Comparison of ENCODE assay signal across 9 mouse cellular contexts in genomic region chr14:56402311-56403071, GRCm38 (mm10). TPM values are rescaled to one million over a fixed set of nuclear protein-coding genes. Genes with fewer than 3 reads are reported as not detected.
A peak's percentile ranks its signal among the peaks of the same experiment; 100 is the strongest.
DNase-seq lines count a peak whose midpoint lies in the region; ATAC-seq lines count a peak whose summit lies in the region.
"Had no signal": no experiment of that assay in that cellular context is flagged by ENCODE, and none has a peak within 500 bp of the region (broad histone marks: within the 10 kb centered on the region; RNA-seq: fewer than 3 reads in every experiment).

Gene Rnf17, plus strand, starts transcription at chr14:56402581.

- no peak within 1 kb of the TSS for H3K9ac ChIP-seq in embryonic facial prominence, embryonic 15.5 days
- H3K9ac ChIP-seq in liver, embryonic 12.5 days, result no peak within 1 kb of the TSS; the same call in 1 of the 2 replicates

- H3K4me3 ChIP-seq in embryonic facial prominence, embryonic 15.5 days (replicated peaks), result 0 out of 2 replicates have a peak within 1 kb of the TSS, but pooled peaks have one; percentile 16
- H3K4me3 ChIP-seq in liver, embryonic 12.5 days, result peak within 1 kb of the TSS; percentile 43

- ATAC-seq in embryonic facial prominence, embryonic 15.5 days (ENCODE audit: insufficient number of reproducible peaks, low FRiP score, low TSS enrichment, low read depth), result no peak
- ATAC-seq in liver, embryonic 12.5 days, result peak; percentile 70

- H3K36me3 ChIP-seq in embryonic facial prominence, embryonic 15.5 days, result no peaks in the 10 kb centered on the region
- H3K36me3 ChIP-seq in liver, embryonic 12.5 days, result no peaks in the 10 kb centered on the region

- peak; percentile 4 for DNase-seq in lung, postnatal 10 days
- no peak for DNase-seq in lung, adult 18-20 months
- peak; percentile 94 for DNase-seq in testis, postnatal 14 days (ENCODE audit: low spot score)
- no peak for DNase-seq in cerebellum, postnatal 25 days
- DNase-seq in cerebellum, adult 11 months, result no peak
- DNase-seq: adrenal gland, postnatal 25 days; lung, postnatal 36 days had no signal

- 69% methylated on average over 34 of the region's 34 CpGs for WGBS in embryonic facial prominence, embryonic 15.5 days
- 54% methylated on average over 34 of the region's 34 CpGs for WGBS in liver, embryonic 12.5 days (ENCODE audit: insufficient replicate concordance)

- no peaks in the 10 kb centered on the region for H3K27me3 ChIP-seq in embryonic facial prominence, embryonic 15.5 days
- H3K27me3 ChIP-seq in liver, embryonic 12.5 days (replicated peaks), result no peaks in the 10 kb centered on the region

- H3K4me1 ChIP-seq in embryonic facial prominence, embryonic 15.5 days, result no peaks in the 10 kb centered on the region
- H3K4me1 ChIP-seq in liver, embryonic 12.5 days, result peaks cover 5% of the 10 kb centered on the region

- no peaks in the 10 kb centered on the region for H3K9me3 ChIP-seq in embryonic facial prominence, embryonic 15.5 days (replicated peaks)
- H3K9me3 ChIP-seq in liver, embryonic 12.5 days (replicated peaks), result no peaks in the 10 kb centered on the region

- no peak within 1 kb of the TSS for H3K27ac ChIP-seq in embryonic facial prominence, embryonic 15.5 days (replicated peaks)
- no peak within 1 kb of the TSS for H3K27ac ChIP-seq in liver, embryonic 12.5 days

- H3K4me2 ChIP-seq in embryonic facial prominence, embryonic 15.5 days (replicated peaks), result 0 out of 2 replicates have a peak within 1 kb of the TSS, but pooled peaks have one; percentile 10
- H3K4me2 ChIP-seq in liver, embryonic 12.5 days, result peak within 1 kb of the TSS; percentile 61

RNA-seq across cellular contexts. Expression of gene Rnf17, which starts in this region (rescaled TPM):
- polyA plus RNA-seq in embryonic facial prominence, embryonic 15.5 days (2015; fragmentation: Nextera tagmentation; extraction: Ambion mirVana), result 1.2 and 1.5 TPM in 2 replicates
- 4.0 and 4.2 TPM in 2 replicates for polyA plus RNA-seq in liver, embryonic 12.5 days (2016; fragmentation: Nextera tagmentation; extraction: Ambion mirVana)

Comparison
In these comparisons a context has a peak if more than half of its experiments do, and no peak if none do; other contexts are left out.
1. DNase-seq: peak in lung, postnatal 10 days (single experiment) and testis, postnatal 14 days (single experiment); none in lung, adult 18-20 months (0 of 2), cerebellum, postnatal 25 days (0 of 2) and cerebellum, adult 11 months (single experiment).